Mouse (Mus musculus) T-helper 17 cell (primary cell): ENCODE results near the gene Mrgprf.

Experiments used
- in situ Hi-C, 2 experiments: fragments of 300-600 bp; cut with MboI, MseI; formaldehyde crosslinking; loops; 1 replicate in 1 of 2; 2 replicates in 1 of 2; pipeline ENCODE4 v1.15.1; 2025; ENCODE audit warnings: high pct_unique_total_duplicates in 2 of 2

The Mrgprf gene

DNA sequence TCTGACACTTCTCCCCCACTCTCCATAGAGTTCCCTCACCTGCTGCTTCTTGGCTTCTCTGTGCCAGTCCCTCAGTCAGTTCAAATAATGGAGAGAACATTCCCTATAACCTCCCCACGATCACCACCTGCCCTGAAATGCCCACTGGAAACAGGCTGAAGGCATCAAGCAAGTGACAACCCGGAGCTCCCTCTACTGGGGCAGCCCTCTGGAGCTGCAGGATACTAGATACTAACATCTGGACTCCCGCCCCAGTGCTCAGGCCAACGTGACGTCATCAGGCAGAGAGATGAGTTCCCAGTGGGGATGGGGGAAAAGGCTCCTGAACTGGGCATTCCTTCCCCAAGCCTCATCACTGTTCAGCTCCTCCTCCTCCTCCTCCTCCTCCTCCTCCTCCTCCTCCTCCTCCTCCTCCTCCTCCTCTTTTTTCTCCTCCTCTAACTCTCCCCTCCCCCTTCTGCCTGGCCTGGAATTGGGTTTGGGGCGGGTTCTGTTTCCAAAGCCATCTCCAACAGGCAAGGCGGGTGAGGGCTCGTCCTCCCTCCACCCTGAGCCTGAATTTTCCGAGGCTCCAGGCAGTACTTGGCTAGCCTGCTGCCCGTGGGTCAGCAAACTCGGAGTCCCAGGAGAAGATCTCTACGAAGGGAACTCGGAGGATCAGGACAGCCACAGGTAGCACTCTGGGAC is at the start of gene Mrgprf:
TSS of gene Mrgprf (plus strand) at position 508 of the 687 bp plus-strand sequence.
- in situ Hi-C loops, result no loop called here

- in situ Hi-C loops, result no loop called here
Observed at GRCm38 (mm10) chr7:145252715-145253476, 47.7 kb upstream of the Mrgprf start.

GRCm38 (mm10) chr7:145253986-145254630 is 46.5 kb upstream of the Mrgprf start:
- in situ Hi-C loops, result no loop called here

GRCm38 (mm10) chr7:145256092-145256491 is 44.5 kb upstream of the Mrgprf start:
- in situ Hi-C loops, result loop anchor here (5.0 kb wide), 2 partner anchors 76 to 81 kb away; no protein-coding TSS in a partner anchor

GRCm38 (mm10) chr7:145264202-145264601 is 36.4 kb upstream of the Mrgprf start:
- in situ Hi-C loops, result no loop called here

GRCm38 (mm10) chr7:145266011-145266410 is 34.6 kb upstream of the Mrgprf start:
- in situ Hi-C loops, result no loop called here

DNA sequence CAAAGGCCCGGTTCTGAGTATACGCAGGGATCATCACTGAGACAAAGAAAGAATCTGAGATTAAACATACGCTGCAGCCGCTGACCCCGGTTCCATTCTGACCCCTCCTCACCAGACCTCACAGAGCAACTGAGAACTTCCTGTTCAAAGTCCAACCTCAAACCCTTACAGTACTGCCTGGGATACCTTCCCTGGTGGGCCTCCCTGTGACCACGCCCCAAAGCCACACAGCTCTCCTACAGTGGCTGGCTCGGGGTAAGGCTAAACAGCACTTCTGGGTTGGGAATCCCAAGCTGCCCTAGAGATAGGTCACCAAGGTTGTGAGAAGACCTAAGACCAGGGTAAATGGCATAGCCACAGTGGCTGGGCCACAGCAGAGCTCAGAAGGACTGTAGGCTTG is 31.7 kb upstream of the Mrgprf start:
- in situ Hi-C loops, result no loop called here

DNA sequence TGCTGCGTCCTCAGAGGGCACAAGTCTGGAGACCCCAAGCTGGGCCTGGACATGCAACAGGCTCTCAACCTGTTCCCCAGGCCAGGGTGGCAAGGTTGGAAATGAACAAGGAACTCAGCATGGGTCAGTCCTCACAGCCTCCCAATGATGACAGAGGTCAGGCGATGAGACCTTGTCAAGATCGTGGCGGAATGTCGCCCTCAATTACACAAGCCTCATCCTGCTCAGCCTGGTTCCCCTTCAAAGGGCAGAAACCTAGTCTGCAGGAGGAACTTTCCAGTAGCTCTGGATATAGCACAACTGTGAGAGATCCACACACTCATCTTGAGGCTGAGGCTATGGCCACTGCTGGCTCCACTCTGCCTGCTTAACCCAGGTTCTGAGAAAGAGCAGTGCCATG is 29.7 kb upstream of the Mrgprf start:
- in situ Hi-C loops, result no loop called here

DNA sequence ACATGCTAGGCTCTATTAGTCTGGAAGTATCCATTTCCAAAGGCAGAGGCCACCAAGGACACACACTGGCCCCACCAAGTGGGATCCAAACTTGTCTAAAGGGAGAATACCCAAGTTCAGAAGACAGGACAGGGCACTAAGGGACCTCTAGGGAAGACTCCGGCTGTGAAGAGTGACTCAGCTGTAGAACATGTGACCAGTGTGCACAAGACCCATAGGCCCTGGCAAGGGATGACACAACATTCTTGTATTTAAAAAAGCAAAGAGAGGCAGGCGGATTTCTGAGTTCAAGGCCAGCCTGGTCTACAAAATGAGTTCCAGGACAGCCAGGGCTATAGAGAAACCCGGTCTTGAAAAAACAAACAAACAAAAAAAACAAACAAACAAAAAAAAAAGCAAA is 25.1 kb upstream of the Mrgprf start:
- in situ Hi-C loops, result no loop called here

DNA sequence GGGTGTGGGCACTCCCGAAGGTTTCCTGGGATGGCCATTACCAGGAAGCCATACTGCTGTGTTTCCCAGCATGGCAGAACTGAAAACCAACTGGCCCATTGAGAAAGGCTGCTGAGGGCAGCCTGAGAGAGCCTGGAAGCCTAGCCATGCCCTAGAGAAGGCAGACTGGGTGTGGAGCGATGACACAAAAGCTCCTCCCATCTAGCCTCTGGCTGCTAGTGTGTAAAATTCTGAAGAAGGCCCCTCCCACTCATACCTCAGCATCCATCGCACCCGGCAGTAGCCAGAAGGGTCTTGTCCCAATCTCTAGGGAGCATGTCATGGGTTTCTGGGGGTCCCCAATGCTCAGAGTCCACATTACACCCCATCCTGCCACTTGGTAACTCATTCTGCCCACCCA is 19.2 kb upstream of the Mrgprf start:
- in situ Hi-C loops, result no loop called here

- in situ Hi-C loops, result no loop called here
Observed at GRCm38 (mm10) chr7:145283041-145283440, 17.6 kb upstream of the Mrgprf start.

GRCm38 (mm10) chr7:145283487-145284187 is 17.0 kb upstream of the Mrgprf start, which contains the start of gene Tpcn2:
Gene Tpcn2, minus strand, starts transcription at chr7:145284011.
- in situ Hi-C loops, result no loop called here

- in situ Hi-C loops, result no loop called here
Observed at GRCm38 (mm10) chr7:145284293-145284692, 16.3 kb upstream of the Mrgprf start.

DNA sequence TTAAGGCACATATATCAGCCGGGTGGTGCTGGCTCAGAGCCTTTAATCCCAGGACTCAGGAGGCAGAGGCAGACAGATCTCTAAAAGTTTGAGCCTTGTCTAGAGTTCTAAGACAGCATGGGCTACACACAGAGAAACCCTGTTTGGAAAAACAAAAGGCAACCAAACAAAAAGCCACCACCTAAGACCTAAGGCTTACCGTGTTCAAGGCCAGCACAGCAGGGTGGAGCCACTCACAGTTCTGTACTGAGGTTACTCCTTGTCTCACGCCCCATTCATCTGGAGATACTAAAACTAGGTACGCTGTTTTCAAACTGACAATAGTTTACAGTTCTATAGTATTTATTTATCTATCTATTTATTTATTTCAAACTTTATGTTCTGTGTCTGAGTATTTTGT is 15.2 kb upstream of the Mrgprf start:
- in situ Hi-C loops, result no loop called here

DNA sequence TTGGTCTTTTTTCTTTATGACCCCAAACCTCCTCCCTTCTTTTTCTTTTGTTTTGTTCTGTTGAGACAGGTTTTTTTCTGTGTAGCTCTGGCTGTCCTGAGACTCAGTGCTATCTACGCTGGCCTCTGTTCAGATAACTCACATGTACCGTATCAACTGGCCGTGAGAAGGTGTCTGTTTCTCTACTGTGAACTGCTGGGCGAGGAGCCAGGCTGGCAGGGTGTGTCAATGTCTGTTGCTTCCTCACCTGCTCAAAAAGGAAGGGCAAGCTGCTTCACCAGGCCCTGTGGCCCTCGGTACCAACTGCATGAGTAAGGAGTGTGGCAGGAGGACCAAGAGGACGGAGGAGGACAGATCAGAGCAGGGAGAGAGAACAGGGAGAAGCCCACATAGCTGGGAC is 13.2 kb upstream of the Mrgprf start:
- in situ Hi-C loops, result no loop called here

DNA sequence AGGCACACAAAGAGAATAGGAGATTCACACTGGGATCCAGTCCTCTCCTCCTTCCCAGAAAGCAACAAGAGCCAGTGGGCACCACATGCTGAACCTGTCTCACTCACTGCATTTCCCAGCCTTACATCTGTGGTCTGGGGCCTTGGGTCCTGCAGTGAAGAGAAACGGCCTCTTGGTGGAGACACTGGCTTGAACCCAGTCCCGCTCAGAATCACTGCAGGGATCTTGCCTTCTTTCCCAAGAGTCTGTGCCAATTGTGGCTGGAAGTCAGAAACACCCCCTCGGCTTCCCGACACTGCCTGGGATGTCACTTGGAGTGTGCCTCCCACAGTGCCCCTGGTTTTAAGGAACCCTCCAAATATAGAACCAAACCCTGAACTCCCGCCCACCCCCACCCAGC is 11.3 kb upstream of the Mrgprf start:
- in situ Hi-C loops, result no loop called here

DNA sequence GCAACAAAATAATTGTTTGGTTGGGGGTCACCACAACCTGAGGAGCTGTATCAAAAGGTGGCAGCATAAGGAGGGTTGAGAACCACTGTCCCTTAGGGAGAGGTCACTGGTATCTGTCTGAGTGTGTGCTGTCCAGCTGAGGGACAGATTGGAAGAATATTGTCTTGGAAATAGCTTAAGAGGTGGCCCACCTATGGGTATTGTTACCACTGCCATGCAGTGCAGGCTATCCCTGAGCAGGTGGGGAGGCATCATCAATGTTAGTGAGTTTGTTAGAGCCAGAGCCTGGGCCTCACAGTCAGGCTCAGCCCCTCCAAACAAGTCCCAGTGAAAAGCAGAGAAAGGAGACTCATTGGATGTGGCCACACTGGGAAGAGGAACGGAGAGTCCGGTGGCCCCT is 8.8 kb upstream of the Mrgprf start:
- in situ Hi-C loops, result no loop called here

GRCm38 (mm10) chr7:145292726-145293125 is 7.9 kb upstream of the Mrgprf start:
- in situ Hi-C loops, result no loop called here

GRCm38 (mm10) chr7:145293859-145294258 is 6.8 kb upstream of the Mrgprf start:
- in situ Hi-C loops, result no loop called here

- in situ Hi-C loops, result no loop called here
Observed at GRCm38 (mm10) chr7:145298666-145299490, 1.8 kb upstream of the Mrgprf start.
